Mouse (Mus musculus): Measurements from ENCODE around the gene Cdc42ep1.
"Not testable (repeated sequence)": the region's sequence is repeated elsewhere in the genome, so short reads cannot be mapped to it uniquely, and the experiment has no call there.

Gene Cdc42ep1

DNA sequence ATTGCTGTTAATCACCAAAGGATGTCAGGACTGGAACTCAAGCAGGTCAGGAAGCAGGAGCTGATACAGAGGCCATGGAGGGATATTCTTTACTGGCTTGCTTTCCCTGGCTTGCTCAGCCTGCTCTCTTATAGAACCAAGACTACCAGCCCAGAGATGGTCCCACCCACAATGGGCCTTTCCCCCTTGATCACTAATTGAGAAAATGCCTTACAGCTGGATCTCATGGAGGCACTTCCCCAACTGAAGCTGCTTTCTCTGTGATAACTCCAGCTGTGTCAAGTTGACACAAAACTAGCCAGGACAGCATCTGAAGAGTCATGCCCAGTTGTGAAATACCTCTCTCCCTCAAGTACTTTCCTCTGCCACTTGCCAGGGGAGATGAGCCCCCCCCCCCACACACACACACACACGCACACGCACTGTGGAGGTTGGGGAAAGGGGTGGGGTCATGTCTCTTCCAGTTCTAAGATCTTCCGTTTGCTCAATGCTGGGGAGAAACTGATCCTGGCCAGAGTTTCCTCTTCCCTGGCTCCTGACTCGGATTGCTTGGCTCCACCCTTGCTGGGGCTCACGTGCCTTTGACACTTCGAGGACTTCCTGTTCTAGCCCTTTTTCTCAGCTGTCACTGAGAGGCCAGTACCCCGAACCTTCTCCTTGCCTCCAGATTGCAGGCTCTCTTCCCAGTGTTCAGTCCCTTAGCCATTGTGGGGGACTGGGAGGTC lies 36.5 kb downstream of the Cdc42ep1 start:
- DNase-seq (ENCODE audit: low read depth, low spot score): not testable (repeated sequence)

DNA sequence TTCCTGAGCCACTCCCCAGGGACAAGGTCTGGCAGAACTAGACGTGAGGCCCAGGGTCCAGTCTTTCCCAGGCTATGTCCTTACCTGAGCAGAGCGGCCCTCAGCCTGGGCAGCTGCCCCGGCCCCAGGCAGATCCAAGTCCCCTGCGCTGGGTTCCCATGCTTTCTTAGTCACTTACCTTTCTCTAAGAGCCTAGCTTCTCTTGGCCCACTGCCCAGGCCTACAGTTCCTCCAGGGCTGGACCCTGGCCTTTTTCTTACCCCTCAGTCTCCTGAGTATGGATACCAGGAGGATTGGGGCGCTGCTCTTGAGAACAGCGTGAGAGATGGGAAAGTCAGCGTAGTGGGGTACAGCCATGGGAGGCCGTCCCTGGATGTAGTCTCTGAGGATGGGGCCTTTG lies 38.0 kb downstream of the Cdc42ep1 start:
- no peak for DNase-seq (ENCODE audit: low read depth, low spot score)

DNA sequence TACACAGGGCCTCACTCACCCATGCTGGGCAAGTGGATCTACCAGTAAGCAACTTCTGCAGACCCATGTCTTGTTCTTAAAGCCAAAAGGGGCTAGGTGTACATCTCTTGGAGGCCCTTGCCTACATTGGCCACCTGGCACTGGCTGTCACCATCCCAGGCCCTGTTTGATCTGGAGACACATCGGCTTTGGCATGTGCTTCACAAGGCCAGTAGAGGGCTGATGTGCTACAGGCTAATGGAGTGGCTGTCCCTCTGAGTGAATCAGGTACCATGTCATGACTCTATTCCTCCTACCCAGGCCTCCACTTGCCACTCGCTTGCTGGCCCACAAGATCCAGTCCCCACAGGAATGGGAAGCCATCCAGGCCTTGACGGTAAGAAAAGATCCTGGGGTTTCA lies 39.4 kb downstream of the Cdc42ep1 start:
- DNase-seq (ENCODE audit: low read depth, low spot score): no peak

DNA sequence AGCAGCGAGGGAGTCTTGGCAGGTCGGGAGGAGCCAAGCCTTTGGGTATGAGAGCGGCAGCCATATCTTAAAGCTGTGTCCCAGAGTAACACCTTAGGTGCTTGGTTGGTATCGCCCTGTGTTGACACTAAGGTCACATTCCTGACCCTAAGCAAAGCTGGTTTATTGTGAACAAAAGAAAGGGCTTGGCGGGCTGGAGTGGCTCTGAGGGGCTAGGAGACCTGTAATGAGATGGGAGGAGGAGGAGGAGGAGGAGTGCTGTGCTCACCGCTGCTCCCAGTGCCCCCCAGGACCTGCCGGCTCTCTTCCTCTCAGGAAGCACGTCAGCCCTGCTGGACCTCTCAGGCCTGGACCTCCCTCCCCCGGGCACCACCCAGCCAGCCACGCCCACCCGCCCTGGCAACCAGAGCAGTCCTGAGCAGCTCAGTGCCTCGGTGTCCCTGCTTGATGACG lies 47.0 kb downstream of the Cdc42ep1 start:
- DNase-seq (ENCODE audit: low read depth, low spot score): no peak

DNA sequence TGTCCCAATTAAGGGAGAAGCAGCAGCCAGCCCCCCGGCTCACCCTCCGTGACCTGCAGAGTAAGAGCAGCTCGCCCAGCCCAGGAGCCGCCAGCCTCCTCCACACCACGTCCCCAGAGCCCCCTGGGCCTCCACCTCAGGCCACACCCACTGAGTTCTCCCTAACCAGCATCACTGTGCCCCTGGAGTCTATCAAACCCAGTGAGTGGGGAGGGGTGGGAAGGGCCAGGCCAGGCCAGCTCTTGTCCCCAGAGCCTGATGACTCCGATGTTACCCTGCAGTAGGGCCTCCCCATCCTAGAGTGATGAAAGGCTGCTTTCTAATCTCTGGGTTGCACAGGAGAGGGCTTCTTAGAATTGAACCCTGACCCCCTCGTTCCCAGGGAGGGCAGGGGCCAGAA lies 50.0 kb downstream of the Cdc42ep1 start:
- DNase-seq (ENCODE audit: low read depth, low spot score): no peak

DNA sequence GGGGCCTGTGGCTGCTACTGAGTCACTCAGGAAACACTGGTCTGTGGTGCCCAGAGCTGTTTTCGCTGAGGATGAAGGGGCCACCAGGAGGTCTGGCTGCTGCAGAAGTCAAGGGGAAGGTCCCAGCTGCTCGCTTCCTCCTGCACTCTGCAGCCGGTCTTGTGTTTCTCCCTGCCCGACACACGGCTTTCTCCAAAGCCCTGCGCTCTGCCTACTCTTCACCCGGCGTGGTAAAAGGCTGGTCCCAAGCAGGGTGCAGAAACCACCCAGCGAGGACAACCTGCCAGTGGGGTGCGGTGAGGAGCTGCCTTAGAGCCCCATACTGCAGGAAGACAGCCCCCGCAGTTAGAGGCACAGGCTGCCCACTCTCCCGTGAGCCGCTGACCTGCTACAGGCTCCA lies 52.3 kb downstream of the Cdc42ep1 start:
- no peak for DNase-seq (ENCODE audit: low read depth, low spot score)

DNA sequence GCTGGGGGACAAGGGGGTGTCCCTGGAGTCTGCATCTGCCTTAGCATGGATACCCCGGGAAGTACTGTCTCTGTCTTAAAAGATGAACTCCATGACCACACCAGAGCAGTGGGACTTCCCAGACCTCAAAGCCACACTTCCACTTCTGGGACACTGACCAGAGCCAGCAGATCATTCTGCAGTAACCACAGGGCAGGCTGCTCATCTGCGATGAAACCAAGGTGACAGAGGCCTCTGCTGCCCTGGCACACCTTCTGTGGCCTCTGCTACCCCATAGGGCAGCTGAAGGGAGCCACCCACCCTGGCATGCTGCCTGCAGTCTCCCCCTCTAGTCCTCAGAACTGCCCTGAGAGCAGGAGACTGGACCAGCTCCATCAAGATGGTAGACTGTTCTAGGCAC lies 53.3 kb downstream of the Cdc42ep1 start:
- no peak for DNase-seq (ENCODE audit: low read depth, low spot score)

DNA sequence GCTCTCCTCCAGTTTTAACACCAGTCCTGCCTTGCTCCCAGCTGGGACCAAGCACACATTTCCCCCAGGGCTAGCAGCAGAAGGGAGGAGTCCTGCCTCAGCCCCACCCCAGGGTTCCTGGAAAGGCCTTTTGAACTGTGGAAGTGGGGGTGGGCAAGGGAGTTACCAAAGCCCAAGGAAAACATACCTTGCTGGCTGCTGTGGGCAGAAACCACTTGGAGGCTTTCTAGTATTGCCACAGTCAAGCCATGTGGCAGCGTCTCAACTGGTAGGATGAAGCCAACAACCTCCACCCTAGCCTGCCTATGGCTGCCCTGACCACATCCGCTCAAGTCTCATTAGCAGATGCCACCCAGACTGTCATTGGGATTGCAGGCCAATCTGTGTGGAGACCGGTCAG lies 53.7 kb downstream of the Cdc42ep1 start:
- no peak for DNase-seq (ENCODE audit: low read depth, low spot score)

DNA sequence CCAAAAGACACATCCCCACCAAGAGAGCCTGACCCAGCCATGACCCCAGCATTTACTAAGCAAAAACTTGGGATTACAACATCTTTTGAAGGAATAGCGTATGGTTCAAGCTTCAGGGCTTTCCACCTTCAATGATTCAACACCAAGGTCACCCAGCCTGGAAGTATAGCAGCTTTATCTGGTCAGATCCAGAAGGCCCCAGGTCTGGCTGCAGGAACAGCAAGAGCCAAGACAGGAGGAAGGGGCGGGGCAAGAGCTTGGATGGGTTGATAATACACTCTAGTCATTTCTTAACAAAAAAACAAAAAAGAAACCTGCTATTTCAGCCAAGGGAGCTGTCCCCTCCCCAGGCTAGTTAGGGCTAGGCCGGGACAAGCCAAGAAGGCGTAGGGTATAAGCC lies 55.1 kb downstream of the Cdc42ep1 start:
- no peak for DNase-seq (ENCODE audit: low read depth, low spot score)

DNA sequence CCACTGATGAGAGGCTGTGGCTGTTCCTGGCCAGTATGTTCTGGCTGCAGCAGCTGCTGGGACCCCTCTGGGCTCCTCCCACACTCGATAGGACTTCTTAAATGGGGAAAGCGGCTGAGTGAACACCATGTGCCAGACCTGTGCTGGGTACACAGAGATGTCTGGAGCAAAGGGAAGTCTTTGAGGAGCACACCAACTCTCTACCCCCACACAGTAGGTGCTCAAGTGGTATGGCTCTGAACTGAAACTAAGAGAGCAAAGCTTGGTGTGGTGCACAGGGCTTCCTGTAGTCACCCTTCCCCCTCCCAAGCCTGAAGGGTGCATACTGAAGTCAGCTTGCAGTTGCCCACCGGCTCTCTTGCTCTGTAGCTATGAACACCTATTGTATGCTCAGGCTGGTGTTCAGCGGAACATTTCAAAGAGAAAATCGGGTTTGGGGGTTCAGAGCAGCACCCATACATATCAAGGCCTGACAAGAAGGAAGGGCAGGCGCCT lies 56.1 kb downstream of the Cdc42ep1 start:
- no peak for DNase-seq (ENCODE audit: low read depth, low spot score)

DNA sequence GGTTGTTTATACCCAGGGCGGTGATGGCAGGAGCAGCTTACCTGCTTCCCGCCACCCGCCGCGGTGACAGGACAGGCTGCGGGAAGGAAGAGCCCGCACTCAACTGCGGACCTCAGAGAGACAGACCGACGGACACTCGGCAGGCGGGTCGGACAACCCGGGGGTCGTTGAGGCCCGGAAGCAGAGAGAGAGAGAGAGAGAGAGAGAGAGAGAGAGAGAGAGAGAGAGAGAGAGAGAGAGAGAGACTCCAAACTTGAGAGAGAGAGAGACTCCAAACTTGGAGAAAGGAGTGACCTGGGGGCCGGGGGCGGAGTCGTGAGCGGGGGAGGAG lies 57.0 kb downstream of the Cdc42ep1 start, which contains the start of gene Gm49510:
Gene Gm49510 (plus strand): TSS at position 259 of the 331 bp plus-strand sequence.
- DNase-seq (ENCODE audit: low read depth, low spot score): no peak

DNA sequence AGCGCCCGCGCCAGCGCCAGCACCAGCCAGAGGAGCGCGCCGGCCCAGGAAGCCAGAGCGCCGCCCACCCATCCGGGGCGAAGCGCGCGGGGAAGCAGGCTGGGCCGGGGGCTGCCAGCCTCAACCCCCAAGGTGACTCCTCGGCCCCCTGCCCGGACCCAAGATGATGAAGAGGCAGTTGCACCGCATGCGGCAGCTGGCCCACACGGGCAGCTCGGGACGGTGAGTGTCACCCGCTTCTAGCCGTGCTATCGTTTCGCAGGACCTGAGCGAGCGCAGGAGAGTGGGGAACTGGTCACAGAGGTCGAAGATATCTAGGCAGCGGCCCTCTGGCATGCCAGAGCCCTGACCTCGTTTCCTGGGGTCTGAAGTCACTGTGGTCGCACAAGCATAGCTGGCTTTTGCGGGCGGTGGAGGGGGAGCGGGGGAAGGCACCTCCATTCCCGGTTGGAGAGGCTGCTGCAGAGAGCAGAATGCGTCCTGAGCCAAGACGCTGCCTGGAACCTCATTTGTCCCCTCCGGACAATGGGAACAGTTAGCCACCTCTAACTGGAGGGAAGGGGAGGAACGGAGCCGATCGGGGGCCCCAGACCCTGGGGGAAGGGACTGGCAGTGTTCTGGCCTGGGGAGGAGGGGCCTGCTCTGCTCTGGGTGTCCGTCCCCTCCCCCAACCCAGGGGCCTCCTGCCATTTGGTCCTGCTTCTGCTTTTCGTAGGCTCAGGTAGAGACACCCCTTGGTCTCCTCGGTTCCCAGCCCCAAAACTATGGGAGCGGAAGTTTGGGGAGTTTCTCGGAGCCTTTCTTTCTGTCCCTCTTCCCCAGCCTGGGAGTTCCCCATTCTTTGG lies 57.5 kb downstream of the Cdc42ep1 start, which contains the start of gene Sh3bp1:
Gene Sh3bp1 (plus strand): TSS at position 29 of the 845 bp plus-strand sequence.
- no peak for DNase-seq (ENCODE audit: low read depth, low spot score)

Measured in retina, postnatal 7 days (tissue).